Mouse (Mus musculus): ENCODE measurements around the gene Arhgef11.

DNA sequence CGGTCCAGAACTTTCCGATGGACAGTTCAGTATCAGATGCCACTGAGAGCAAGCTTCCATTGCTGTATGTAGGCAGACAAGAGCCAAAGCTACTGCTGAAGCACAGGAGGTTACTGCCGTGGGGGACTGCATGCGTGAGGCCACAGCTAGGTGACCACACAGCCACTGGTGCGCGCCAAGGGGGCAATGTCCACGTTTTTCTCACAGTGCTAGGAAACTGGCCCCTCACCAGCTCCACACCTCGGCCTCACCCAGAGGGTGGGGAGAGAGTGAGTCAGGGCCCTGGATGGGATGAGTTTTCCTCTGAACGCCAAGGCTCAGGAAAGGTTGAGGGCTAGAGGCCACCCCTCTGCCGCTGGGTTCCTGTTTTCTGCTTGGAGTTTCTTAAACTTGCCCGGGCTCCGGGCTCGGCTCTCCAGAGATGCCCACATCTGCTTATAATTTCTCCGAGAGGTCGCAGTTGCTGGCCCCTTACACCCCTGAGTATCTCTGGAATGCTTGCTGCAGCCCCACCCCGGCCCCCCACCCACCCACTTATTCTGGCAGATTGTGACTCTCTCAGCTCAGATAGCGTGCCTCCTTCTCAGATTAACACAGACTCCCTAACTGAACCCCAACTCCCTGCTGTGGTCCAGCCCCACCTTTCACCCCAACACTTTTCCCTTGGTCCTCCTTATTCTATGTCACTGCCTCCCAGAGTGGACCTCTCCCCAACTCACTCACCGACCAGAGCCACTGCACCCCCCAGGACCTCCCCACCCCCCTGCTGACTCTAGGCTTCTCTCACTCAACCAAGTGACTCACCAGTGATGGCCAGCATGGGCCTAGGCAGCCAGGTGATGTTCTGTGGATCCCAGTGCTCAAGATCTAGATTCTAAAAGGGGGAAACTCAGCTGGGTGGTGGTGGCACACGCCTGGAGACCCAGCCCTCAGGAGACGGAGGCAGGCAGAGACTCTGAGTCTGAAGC is 144.3 kb downstream of the Arhgef11 start:
- TF ChIP-seq CTCF (IDR thresholded peaks at IDR 0.05; ENCODE audit: low read depth) (no peak), EP300 (optimal IDR thresholded peaks at IDR 0.05) (no peak)

Data from stomach, postnatal 0 days (tissue).